Mouse (Mus musculus) v-Abl transformed pro-B cells (cell line): ENCODE data around the gene Mpzl2.

Source experiments
- in situ Hi-C, 2 experiments: fragments of 400-800 bp; cut with MboI; formaldehyde crosslinking; loops; one replicate each; pipeline ENCODE4 v1.15.1; 2025; ENCODE audit not compliant: unreplicated experiment in 2 of 2

Gene Mpzl2

DNA sequence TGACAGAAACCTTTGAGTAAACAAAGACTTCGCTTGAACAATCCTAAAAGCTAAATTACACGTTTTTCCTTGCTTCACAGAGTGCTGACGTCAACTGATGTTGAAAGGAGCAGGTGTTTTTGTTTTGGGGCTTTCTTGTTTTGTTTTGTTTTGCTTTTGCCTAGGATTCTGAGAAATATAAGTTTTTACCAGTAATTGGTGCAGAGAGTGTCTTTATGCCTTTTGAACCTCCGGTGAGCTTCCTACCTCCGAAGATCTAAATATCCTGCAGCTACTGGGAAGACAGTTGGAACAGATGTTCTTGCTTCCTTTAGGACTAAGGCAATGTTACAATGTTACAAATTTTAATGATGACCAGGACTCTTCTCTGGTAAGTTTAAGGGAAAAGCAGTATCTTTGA is at the start of gene Mpzl2:
TSS of gene Mpzl2 (plus strand) at position 301 of the 400 bp plus-strand sequence.
- in situ Hi-C loops: loop anchor here in 1 of 2 experiments (25.0 kb wide), 1 partner anchor 248 kb away; no protein-coding TSS in a partner anchor

DNA sequence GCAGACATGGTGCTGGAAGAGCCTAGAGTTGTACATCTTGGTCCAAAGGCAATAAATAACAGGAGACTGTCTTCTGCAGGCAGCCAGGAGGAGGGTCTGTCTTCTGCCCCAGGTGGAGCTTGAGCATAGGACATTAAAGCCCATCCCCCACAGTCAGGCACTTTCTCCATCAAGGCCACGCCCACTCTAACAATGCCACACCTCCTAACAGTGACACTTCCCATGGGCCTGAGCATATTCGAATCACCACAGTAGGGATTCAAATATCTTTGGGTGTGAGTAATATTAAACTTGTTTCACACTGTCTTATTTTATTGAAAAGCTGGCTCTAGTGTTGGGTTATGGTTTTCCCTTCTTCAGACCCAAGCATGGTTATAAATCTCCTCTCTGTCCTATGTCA is 47.8 kb upstream of the Mpzl2 start:
- in situ Hi-C loops: no loop called here

DNA sequence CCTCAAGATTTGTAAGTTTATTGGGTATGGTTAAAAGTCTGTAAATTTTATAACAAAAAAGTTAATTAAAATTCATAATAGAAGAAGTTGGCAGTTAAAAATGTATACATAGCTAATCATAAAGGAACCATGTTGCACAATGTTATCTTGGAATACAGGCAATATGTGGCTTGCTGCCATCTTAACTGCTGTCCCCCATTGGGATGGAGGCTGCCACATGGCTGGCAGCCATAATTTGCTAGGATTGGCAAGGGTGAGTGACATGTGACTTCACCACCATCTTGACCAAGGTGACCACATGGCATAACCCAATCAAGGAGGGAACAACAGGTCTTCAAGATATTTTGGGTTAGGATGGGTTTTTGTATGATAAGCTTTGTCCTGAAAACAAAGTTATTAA is 47.3 kb upstream of the Mpzl2 start:
- in situ Hi-C loops: no loop called here

DNA sequence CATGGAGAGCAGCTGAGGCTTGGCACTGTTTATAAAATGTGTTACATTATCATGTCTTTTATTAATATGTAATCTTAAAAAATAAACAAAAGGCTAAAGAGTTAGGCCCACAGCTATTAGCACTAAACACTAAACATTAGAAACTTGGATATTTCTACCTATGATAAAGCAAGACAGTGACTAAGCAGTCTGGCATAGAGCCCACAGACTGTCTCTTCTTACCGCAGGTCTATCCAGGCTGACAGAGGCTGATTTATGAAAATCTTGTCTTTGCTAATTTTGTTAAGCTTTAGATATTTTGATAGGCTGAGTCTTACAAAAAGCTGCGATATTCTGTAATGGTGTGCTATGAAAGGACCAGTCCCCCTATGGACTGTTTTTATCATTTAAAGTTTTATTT is 46.3 kb upstream of the Mpzl2 start:
- in situ Hi-C loops: no loop called here

DNA sequence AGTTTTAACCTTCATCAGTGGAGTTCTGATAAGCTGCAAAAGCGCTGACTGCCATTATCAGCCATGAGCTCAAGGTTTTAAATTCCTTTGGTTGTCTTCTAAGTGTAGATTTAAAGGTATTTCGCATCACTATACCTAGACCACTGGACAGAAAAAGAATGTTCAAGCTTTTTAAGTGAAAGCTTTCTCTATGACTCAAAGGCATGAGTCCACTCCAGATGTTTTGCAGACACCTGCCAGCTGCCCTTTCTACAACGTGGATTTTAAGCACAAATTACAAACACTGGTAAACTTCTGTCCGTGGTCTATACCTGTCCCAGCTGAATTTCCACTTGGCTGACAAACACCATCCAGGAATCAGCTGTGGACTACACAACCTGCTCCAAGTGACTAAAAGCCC is 44.6 kb upstream of the Mpzl2 start:
- in situ Hi-C loops: no loop called here

DNA sequence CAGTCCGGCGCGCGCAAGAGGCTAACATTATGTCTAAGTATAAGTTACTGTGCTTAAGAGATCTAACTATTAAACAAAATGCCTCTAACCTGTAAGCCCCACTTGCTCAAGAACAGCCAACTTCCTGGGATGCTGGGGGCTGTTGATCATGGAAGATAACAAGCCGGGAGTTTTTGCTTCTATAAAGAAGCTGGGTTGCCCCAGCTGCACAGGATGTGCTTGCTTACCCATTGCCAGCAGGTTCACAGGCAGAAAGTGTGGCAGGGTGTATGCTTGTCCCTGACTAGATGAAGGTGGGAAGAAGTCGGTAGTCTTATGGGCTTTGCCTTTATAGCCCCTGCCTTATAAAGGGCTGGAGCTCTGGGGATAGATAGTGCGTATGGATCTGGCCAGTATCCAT is 43.0 kb upstream of the Mpzl2 start:
- in situ Hi-C loops: no loop called here

DNA sequence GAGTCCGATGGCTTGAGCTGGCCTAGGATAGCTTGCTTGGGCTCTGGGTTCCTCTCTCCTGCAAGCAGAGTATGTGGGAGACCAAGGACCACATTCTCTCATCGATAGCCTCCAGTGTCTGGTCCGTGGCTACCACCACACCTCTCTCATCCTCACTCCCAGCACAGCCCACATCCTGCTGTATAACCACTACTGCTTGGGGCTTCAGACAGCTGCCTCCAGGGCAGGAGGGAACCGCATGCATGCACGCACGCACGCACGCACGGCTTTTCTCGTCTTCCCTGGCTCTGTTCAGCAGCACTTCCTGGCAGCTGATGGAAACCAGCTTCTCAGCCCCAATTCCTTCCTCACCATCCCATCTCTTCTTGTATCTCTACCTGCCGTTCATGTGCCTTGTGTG is 41.5 kb upstream of the Mpzl2 start:
- in situ Hi-C loops: no loop called here

DNA sequence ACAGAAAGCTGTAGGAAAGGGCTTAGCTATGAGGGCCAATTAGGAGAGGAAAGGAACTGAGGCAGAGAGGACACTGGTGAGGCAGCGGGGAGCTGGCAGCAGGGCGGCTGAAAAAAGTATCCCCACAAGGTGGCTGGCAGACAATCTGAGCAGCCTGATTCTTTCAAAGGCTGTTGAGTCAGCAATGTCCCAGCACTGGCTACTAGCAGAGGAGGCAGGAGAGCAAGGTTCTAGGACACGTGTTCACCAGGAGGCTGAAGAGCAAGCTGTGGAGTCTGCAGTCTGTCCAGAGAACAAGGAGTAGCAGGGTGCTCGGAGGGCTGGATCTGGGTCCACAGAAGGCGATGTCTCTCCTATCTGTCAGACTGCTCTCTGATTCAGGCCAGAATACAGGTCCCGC is 40.4 kb upstream of the Mpzl2 start:
- in situ Hi-C loops: no loop called here

DNA sequence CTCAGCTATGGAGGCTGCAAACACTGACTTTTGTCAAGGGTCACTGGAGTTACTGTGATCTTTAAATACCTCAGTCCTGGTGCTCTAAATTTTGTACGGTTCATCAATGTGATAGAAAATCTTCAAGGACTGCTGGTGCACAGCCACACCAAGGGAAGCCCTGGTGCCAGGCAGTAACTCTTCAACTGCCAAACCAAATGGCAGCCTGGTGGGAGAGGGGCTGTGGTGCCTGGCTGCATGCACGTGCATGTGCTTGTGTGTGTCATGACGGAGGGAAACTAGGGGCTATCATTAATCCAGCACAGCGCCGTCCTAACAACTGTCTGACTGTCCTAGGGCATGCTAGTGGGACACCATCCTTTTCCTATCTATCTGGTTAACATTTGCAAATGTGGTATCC is 39.8 kb upstream of the Mpzl2 start:
- in situ Hi-C loops: no loop called here

DNA sequence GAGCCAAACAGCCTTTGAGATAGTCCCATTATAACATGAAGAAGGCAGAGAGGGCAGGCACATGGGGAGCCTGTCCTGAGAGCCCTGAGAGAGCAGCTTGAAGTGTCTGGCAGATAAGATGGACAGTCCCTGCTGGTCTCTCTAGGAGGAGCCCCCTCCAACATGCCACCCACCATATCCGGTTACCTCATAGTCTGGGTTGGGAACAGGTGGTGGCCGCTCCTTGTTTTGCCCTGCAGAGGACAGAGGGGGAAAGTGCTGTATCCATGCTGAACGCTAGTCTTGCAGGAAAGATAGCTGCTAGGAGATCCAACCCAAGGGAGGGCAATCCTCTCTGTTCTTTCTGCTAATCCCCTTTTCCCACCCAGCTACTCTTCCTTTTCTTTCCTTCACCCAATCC is 39.4 kb upstream of the Mpzl2 start:
- in situ Hi-C loops: no loop called here

DNA sequence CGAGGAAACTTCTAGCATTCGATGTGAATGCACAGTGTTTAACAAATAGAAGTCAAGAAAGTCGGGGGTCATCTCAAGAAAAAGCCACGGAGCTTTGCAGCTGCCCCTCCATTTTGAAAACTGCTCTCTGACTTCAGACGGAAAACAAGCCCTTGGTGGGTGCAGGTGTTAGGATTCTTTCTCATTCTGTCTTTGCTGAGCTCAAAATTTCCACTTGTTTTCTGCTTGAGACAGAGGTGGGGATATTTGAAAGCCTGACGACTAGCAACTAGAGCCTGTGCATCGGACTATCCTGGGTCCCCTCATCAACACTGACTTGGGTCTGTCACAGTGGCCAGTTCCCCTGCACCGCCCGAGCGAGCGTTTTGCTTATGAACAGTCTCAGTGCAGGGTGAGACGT is 32.2 kb upstream of the Mpzl2 start:
- in situ Hi-C loops: no loop called here

DNA sequence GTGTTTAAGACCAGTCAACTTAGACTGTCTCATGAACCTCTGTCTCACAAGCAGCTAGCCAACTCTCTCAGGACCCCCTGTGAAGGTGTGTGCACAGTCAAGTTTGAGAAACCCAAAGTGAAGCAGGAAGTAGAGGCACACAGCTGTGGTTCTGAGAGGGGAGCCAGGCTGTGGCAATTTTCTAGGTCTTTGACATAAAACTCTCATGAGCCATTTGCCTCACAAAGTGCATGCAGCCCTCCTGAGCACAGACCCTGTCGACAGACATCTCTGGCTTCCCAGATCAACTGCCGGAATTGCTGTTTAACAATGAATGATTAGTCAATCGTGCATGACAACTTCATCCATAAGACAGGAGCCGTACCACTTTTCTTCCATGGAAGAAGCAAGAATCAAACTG is 31.3 kb upstream of the Mpzl2 start:
- in situ Hi-C loops: no loop called here

DNA sequence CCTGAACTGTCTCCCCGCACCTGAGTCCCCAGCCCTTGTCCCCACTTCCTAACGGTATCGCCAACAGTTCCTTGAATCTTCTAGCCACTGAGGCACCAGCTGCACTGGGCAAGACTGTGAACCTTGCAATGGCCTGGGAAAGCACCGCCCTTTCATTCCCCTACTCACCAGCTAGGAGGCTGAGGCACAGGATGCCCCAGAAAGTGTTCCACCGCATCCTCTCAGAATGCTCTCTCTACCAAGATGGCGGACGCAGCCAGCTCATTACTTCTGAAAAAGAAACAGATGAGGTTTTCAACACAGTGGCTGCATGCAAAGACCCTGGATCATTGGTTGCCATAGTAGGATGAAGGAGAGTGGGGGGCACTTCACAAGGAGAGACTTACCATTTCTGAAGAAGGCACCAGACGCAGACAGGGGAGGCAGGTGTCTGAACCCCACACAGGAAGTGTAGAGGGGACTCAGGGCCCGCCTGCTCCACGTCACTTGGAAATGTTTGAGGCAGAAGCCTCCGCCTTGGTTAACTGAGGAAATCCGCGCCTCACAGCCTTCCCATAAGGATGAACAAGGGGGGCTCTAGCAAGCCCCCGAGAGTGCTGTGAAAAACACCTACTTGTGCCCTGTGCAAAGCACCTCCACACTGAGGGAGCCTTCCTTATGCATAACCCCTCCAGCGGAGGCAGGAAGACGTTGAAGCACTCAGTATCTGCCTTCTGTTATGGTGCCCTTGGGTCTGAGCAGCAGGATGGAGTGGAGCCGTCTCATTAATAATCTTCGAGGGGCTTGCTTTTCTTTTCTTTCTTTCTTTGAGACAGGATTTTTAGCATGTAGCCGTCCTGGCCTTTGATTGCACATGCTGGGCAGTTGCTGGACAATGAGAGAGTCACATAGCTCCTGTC is 30.2 kb upstream of the Mpzl2 start, which contains the start of gene Cd3e:
TSS of gene Cd3e (minus strand) at position 448 of the 899 bp plus-strand sequence.
- in situ Hi-C loops: loop anchor here in 1 of 2 experiments (5.0 kb wide), 1 partner anchor 37 kb away; no protein-coding TSS in a partner anchor

DNA sequence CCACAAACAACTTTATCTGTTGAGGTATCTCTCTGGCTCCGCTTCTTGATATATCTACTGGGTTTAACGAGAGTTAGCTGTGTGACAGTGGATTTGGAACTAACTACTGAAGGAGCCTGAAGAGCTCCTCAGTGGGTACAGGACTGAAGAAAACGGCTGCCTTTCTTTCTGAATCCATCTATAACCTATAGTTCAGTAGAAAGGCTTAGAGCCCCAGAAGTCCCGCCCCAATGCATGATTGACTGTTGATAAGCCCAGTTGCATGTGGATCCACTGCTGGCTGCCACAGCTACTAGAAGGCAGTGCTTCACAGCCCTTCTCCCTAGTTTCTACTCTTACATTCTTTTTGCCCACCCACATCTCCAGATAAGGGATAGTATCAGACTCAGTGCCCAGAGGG is 29.1 kb upstream of the Mpzl2 start:
- in situ Hi-C loops: loop anchor here in 1 of 2 experiments (5.0 kb wide), 1 partner anchor 38 kb away; no protein-coding TSS in a partner anchor

DNA sequence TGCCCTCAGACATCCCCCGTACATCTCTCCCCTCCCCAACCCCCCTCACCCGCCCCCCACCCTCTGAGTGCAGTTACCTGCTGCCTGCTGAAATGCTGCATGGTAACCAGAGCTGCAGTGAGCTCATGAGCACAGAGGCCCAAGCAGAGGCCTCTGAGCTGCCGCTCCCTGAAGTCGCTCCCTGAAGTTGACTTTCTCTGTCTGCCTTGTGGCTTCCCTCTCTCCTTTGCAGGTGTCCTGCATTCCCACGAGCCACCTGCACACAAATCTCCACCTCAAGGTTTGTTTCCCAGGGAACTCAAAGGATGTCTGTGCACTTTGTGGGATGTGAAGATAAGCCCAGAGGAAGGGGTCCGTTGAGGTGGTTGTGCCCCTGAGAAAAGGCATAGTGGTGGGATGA is 28.3 kb upstream of the Mpzl2 start:
- in situ Hi-C loops: loop anchor here in 1 of 2 experiments (5.0 kb wide), 1 partner anchor 39 kb away; no protein-coding TSS in a partner anchor

DNA sequence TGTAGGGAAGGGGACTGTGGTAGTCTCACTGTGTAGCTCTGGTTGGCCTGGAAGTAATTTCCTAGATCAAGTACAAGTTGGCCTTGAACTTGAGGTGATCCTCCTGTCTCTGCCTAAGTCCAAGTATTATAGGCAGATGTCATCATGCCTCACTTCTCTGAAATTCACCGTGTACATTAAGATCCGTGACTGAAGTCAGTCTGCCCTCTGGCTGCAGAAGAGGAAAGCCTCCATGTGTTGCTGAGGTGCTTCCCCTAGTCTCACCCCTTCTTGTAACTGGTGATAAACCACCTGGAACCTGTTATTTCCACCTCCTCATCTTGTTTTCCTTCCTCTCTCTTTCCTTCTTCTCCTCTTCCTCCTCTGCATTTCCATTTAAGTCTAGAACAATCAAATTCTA is 24.7 kb upstream of the Mpzl2 start:
- in situ Hi-C loops: loop anchor here (5.0 kb wide), 1 partner anchor 43 kb away; no protein-coding TSS in a partner anchor

DNA sequence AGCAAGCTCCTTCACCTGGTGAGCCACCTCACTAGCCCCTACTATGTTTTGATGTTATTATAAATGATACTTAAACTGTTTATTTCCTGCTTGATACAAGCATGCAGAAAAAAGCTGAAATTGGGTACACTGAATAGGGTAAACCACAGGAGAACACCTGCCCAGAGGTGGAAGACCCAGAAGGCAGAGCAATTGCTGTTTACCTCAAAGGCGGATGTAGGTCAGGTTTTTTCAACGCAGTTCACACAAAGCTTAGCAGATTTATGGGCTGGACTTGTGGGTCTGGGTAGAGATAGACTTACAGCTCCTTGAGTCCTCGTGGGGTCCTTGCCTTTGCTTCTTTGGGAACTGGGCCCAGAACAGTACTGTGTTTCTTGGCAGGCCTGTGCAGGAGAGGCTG is 23.8 kb upstream of the Mpzl2 start:
- in situ Hi-C loops: loop anchor here in 1 of 2 experiments (5.0 kb wide), 1 partner anchor 44 kb away; no protein-coding TSS in a partner anchor

DNA sequence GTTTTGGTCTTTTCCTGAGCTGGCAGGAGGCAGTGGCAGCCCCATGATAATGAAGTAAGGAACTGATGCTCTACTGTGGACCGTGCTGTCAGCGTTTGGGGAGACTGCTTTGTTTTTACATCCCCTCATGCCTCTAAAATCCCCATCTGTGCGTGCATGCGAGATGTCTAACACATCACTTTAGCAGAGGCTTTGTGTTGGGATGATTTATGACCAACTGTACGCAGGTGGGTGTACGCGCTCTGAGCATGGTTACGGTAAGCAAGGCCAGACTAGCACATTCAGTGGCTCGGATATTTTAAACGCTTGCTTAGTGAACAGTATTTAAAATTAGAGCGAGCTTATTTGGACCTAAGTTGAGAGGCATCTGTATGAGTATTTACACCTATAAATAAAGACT is 21.6 kb upstream of the Mpzl2 start:
- in situ Hi-C loops: loop anchor here in 1 of 2 experiments (5.0 kb wide), 1 partner anchor 46 kb away; no protein-coding TSS in a partner anchor

DNA sequence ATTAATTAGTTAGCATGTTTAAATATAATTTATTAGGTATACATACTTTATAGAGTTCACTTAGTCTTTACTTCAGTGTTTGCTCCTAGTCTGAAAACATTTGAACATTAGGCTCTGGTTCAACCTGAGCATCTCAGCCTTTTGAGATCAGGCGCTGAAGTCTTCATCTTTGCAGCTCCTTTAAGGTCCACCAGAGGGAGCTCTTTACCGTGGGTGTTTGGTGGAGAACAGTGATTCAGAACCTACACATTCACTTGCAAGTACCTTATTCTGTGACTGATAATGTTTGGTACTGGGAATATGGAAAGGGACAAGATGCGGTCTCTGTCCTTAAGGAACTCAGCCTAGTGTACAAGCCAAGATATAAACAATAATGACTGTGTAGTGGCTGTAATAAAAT is 16.8 kb upstream of the Mpzl2 start:
- in situ Hi-C loops: loop anchor here (10.0 kb wide), 2 partner anchors 372 to 392 kb away; partner anchors contain the start of gene Fxyd2 (in 1 of the 2)

DNA sequence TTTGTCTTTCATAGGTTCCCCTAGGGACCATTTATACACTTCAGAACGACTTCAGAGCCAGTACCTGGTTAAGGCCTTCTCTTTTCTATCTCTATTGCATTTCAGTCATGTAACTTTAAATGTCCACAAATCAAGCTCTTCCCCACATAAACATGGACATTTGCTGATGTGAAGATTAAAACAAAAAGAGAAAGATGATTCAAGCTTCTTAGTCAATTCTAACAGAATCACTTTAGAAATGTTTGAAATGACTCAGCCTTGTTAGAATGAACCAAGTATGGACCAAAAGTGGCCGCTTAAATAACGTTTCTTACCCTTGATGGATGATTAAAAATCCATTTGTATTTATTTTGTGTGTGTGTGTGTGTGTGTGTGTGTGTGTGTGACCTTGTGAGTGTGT is 16.0 kb upstream of the Mpzl2 start:
- in situ Hi-C loops: loop anchor here (10.0 kb wide), 2 partner anchors 371 to 391 kb away; partner anchors contain the start of gene Fxyd2 (in 1 of the 2)

DNA sequence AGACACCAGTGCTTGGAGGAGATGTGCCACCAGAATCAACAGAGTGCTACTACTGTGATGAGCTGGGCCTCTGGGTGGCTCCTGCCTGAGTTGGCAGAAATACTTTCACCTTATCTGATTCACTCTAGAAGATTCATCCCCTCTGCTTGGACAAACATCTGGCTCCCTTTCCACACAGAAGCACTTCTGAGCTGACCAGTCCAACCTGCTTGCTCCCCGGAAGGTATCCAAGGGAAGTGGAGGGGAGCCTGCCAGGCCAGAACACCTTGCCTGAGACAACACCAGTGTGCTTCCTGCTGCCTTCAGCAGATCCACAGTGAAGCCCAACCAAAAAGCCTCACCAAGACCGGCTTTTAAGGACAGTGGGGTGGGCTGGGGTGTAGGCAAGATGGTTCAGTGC is 15.4 kb upstream of the Mpzl2 start:
- in situ Hi-C loops: loop anchor here (10.0 kb wide), 2 partner anchors 371 to 391 kb away; partner anchors contain the start of gene Fxyd2 (in 1 of the 2)
